Mouse (Mus musculus): Measurements from ENCODE around the gene Tmem259. TPM values are rescaled to one million over a fixed set of nuclear protein-coding genes. Genes with fewer than 3 reads are reported as not detected.
"Not testable (repeated sequence)": the region's sequence is repeated elsewhere in the genome, so short reads cannot be mapped to it uniquely, and the experiment has no call there.

The Tmem259 gene
- total RNA-seq, 1 experiment from 2014 or later = 49.0 TPM

- no peak for ATAC-seq (replicated peaks; ENCODE audit: insufficient number of reproducible peaks, low FRiP score, low TSS enrichment, poor library complexity, severe bottlenecking)
Measured at GRCm38 (mm10) chr10:79974668-79975067, 9.5 kb downstream of the Tmem259 start.

- no peak for ATAC-seq (replicated peaks; ENCODE audit: insufficient number of reproducible peaks, low FRiP score, low TSS enrichment, poor library complexity, severe bottlenecking)
Measured at GRCm38 (mm10) chr10:79974087-79974486, 10.0 kb downstream of the Tmem259 start.

- no peak for ATAC-seq (replicated peaks; ENCODE audit: insufficient number of reproducible peaks, low FRiP score, low TSS enrichment, poor library complexity, severe bottlenecking)
Measured at GRCm38 (mm10) chr10:79972831-79973230, 11.3 kb downstream of the Tmem259 start.

- no peak for ATAC-seq (replicated peaks; ENCODE audit: insufficient number of reproducible peaks, low FRiP score, low TSS enrichment, poor library complexity, severe bottlenecking)
Measured at GRCm38 (mm10) chr10:79971183-79971497, 13.0 kb downstream of the Tmem259 start.

GRCm38 (mm10) chr10:79970415-79971182 lies 13.5 kb downstream of the Tmem259 start, which contains the start of gene Grin3b:
Grin3b (plus strand) TSS chr10:79970715.
- ATAC-seq (replicated peaks; ENCODE audit: insufficient number of reproducible peaks, low FRiP score, low TSS enrichment, poor library complexity, severe bottlenecking) = no peak

- ATAC-seq (replicated peaks; ENCODE audit: insufficient number of reproducible peaks, low FRiP score, low TSS enrichment, poor library complexity, severe bottlenecking) = no peak
Measured at GRCm38 (mm10) chr10:79969124-79969568, 15.0 kb downstream of the Tmem259 start.

GRCm38 (mm10) chr10:79968181-79968580 lies 15.9 kb downstream of the Tmem259 start:
- ATAC-seq (replicated peaks; ENCODE audit: insufficient number of reproducible peaks, low FRiP score, low TSS enrichment, poor library complexity, severe bottlenecking) = no peak

- no peak for ATAC-seq (replicated peaks; ENCODE audit: insufficient number of reproducible peaks, low FRiP score, low TSS enrichment, poor library complexity, severe bottlenecking)
Measured at GRCm38 (mm10) chr10:79966886-79967400, 17.2 kb downstream of the Tmem259 start.

- ATAC-seq (replicated peaks; ENCODE audit: insufficient number of reproducible peaks, low FRiP score, low TSS enrichment, poor library complexity, severe bottlenecking) = no peak
Measured at GRCm38 (mm10) chr10:79965325-79965724, 18.8 kb downstream of the Tmem259 start.

- ATAC-seq (replicated peaks; ENCODE audit: insufficient number of reproducible peaks, low FRiP score, low TSS enrichment, poor library complexity, severe bottlenecking) = no peak
Measured at GRCm38 (mm10) chr10:79964727-79965126, 19.4 kb downstream of the Tmem259 start.

- ATAC-seq (replicated peaks; ENCODE audit: insufficient number of reproducible peaks, low FRiP score, low TSS enrichment, poor library complexity, severe bottlenecking) = no peak
Measured at GRCm38 (mm10) chr10:79960671-79961294, 23.3 kb downstream of the Tmem259 start.

- ATAC-seq (replicated peaks; ENCODE audit: insufficient number of reproducible peaks, low FRiP score, low TSS enrichment, poor library complexity, severe bottlenecking) = peak; percentile 85
Measured at GRCm38 (mm10) chr10:79959847-79960601, 24.1 kb downstream of the Tmem259 start, which contains the start of gene Wdr18. Wdr18 (plus strand) TSS chr10:79960152.

- not testable (repeated sequence) for ATAC-seq (replicated peaks; ENCODE audit: insufficient number of reproducible peaks, low FRiP score, low TSS enrichment, poor library complexity, severe bottlenecking)
Measured at GRCm38 (mm10) chr10:79959412-79959811, 24.7 kb downstream of the Tmem259 start.

GRCm38 (mm10) chr10:79958140-79958816 lies 25.9 kb downstream of the Tmem259 start:
- peak; percentile 68 for ATAC-seq (replicated peaks; ENCODE audit: insufficient number of reproducible peaks, low FRiP score, low TSS enrichment, poor library complexity, severe bottlenecking)

GRCm38 (mm10) chr10:79956643-79957154 lies 27.4 kb downstream of the Tmem259 start:
- ATAC-seq (replicated peaks; ENCODE audit: insufficient number of reproducible peaks, low FRiP score, low TSS enrichment, poor library complexity, severe bottlenecking) = no peak

- no peak for ATAC-seq (replicated peaks; ENCODE audit: insufficient number of reproducible peaks, low FRiP score, low TSS enrichment, poor library complexity, severe bottlenecking)
Measured at GRCm38 (mm10) chr10:79955691-79956090, 28.4 kb downstream of the Tmem259 start.

GRCm38 (mm10) chr10:79953946-79954345 lies 30.2 kb downstream of the Tmem259 start:
- ATAC-seq (replicated peaks; ENCODE audit: insufficient number of reproducible peaks, low FRiP score, low TSS enrichment, poor library complexity, severe bottlenecking) = no peak

- no peak for ATAC-seq (replicated peaks; ENCODE audit: insufficient number of reproducible peaks, low FRiP score, low TSS enrichment, poor library complexity, severe bottlenecking)
Measured at GRCm38 (mm10) chr10:79950661-79951060, 33.5 kb downstream of the Tmem259 start.
